Mouse (Mus musculus): ENCODE results near the gene Por. TPM values are rescaled to one million over a fixed set of nuclear protein-coding genes. Genes with fewer than 3 reads are reported as not detected.
A peak's percentile ranks its signal among the peaks of the same experiment; 100 is the strongest.

Gene Por
- total and polyA plus RNA-seq, 3 experiments, result 63.0 to 93.6 (median 77.4) TPM

DNA sequence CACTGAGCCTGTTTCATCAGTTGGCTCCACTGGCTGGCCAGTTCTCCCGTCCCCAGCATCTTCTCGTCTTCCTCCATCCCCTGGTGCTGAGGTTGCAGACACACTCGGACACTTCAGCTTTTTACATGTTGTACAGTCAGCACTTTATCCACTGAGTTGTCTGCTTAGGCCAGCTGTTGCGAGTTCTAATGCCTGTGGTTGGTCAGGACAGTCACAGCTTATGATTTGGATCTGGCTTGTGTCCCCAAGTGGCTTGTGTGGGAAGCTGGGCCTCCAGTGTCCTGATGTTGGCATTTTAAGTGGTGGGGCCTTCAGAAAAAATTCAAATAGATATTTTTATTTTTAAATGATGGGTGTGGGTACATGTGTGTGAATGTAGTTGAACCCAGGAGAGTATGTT, 35.5 kb downstream of the Por start:
- Histone ChIP-seq H3K4me3 (no peak overlapping the region), H3K4me1 (ENCODE audit: control insufficient read depth, insufficient read depth, low read length) (peaks cover 24% of the 10 kb centered on the region), H3K9ac (ENCODE audit: low read depth, low read length) (no peak overlapping the region), H3K36me3 (ENCODE audit: control insufficient read depth, insufficient read depth, low read length) (no peaks in the 10 kb centered on the region; the same call in 1 of the 2 replicates), H3K27me3 (ENCODE audit: control insufficient read depth, insufficient read depth, low read length) (no peaks in the 10 kb centered on the region), H3K79me2 (replicated peaks; ENCODE audit: control insufficient read depth, insufficient read depth, low read length) (0 out of 2 replicates have a peak, but pooled peaks cover 1% of the 10 kb centered on the region), H3K27ac (no peak overlapping the region)
- intact Hi-C loops (cut with DNase I), result no loop called here
- 92% methylated on average over 4 of the region's 4 CpGs for WGBS
- no peak for TF ChIP-seq EP300 (IDR thresholded peaks at IDR 0.05; ENCODE audit: insufficient read depth, low read depth, low read length)
- TF ChIP-seq POLR2A (IDR thresholded peaks at IDR 0.05; ENCODE audit: insufficient read depth, low read depth, low read length), result no peak
- TF ChIP-seq CTCF (IDR thresholded peaks at IDR 0.05), result no peak
- no peak for DNase-seq

DNA sequence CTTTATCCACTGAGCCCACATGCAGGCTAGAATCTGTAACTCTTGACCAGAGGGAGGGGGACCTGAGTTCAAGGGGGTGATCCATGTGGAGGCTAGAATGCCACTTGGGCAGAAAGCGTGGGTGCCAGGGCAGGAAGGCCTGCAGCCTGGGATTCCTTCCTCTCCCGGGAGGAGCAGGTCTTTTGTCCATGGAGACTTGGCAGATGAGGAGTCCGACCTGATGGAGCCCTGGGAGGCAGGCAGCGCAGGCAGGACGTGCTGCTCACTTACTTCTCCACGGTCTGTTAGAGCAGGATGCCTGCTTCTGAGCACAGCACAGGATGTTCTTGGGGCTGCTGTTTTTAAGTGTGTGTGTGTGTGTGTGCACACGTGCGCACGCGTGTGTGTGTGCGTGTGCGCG, 37.2 kb downstream of the Por start:
- WGBS, result 84% methylated on average over 13 of the region's 13 CpGs
- H3K27me3 ChIP-seq (ENCODE audit: control insufficient read depth, insufficient read depth, low read length), result no peaks in the 10 kb centered on the region
- no peak overlapping the region for H3K9ac ChIP-seq (ENCODE audit: low read depth, low read length)
- TF ChIP-seq EP300 (IDR thresholded peaks at IDR 0.05; ENCODE audit: insufficient read depth, low read depth, low read length) (no peak), CTCF (IDR thresholded peaks at IDR 0.05) (no peak), POLR2A (IDR thresholded peaks at IDR 0.05; ENCODE audit: insufficient read depth, low read depth, low read length) (no peak)
- DNase-seq, result no peak
- H3K79me2 ChIP-seq (replicated peaks; ENCODE audit: control insufficient read depth, insufficient read depth, low read length), result 0 out of 2 replicates have a peak, but pooled peaks cover 1% of the 10 kb centered on the region
- peak overlapping the region; percentile 33 for H3K27ac ChIP-seq
- no peaks in the 10 kb centered on the region for H3K36me3 ChIP-seq (ENCODE audit: control insufficient read depth, insufficient read depth, low read length)
- no peak overlapping the region for H3K4me3 ChIP-seq
- peaks cover 20% of the 10 kb centered on the region for H3K4me1 ChIP-seq (ENCODE audit: control insufficient read depth, insufficient read depth, low read length)
- intact Hi-C loops (cut with DNase I), result loop anchor here (1.0 to 2.0 kb wide), 2 partner anchors 15 to 16 kb away; no protein-coding TSS in a partner anchor

GRCm38 (mm10) chr5:135707855-135708254, 38.0 kb downstream of the Por start:
- intact Hi-C loops (cut with DNase I), result loop anchor here (1.0 to 2.0 kb wide), 2 partner anchors 14 to 17 kb away; no protein-coding TSS in a partner anchor
- Histone ChIP-seq H3K4me3 (no peak overlapping the region), H3K36me3 (ENCODE audit: control insufficient read depth, insufficient read depth, low read length) (no peaks in the 10 kb centered on the region), H3K9ac (ENCODE audit: low read depth, low read length) (no peak overlapping the region), H3K27ac (peak overlapping the region; percentile 42), H3K27me3 (ENCODE audit: control insufficient read depth, insufficient read depth, low read length) (no peaks in the 10 kb centered on the region), H3K79me2 (replicated peaks; ENCODE audit: control insufficient read depth, insufficient read depth, low read length) (0 out of 2 replicates have a peak, but pooled peaks cover 1% of the 10 kb centered on the region), H3K4me1 (ENCODE audit: control insufficient read depth, insufficient read depth, low read length) (peaks cover 14% of the 10 kb centered on the region)
- WGBS, result 0% methylated on average over 1 of the region's 1 CpGs
- TF ChIP-seq POLR2A (IDR thresholded peaks at IDR 0.05; ENCODE audit: insufficient read depth, low read depth, low read length), result no peak
- peak; percentile 68; the same call in 1 of the 2 replicates for TF ChIP-seq EP300 (IDR thresholded peaks at IDR 0.05; ENCODE audit: insufficient read depth, low read depth, low read length)
- DNase-seq, result peak in 1 of 2 experiments; percentile 76

DNA sequence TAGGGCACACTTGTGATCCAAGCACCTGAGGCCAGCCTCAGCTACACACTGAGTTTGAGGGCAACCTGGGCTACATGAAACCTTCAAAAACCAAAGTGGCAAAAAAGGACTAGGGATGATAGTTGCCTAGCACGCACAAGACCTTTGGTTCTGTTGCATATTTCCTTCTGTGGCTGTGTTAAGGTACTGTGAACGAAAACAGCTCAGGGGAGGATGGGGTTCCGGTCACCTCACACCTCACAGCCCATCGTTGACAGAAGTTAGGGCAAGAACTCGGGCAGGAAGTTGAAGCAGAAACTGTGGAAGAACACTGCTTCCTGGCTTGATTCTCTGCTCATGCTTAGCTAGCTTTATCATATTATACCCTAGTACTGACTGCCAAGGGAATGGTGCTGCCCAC, 39.9 kb downstream of the Por start:
- TF ChIP-seq POLR2A (IDR thresholded peaks at IDR 0.05; ENCODE audit: insufficient read depth, low read depth, low read length), result no peak
- no peak for TF ChIP-seq EP300 (IDR thresholded peaks at IDR 0.05; ENCODE audit: insufficient read depth, low read depth, low read length)
- no peak for TF ChIP-seq CTCF (IDR thresholded peaks at IDR 0.05)
- Histone ChIP-seq H3K4me1 (ENCODE audit: control insufficient read depth, insufficient read depth, low read length) (peaks cover 17% of the 10 kb centered on the region), H3K9ac (ENCODE audit: low read depth, low read length) (no peak overlapping the region), H3K27me3 (ENCODE audit: control insufficient read depth, insufficient read depth, low read length) (no peaks in the 10 kb centered on the region), H3K79me2 (replicated peaks; ENCODE audit: control insufficient read depth, insufficient read depth, low read length) (no peaks in the 10 kb centered on the region), H3K36me3 (ENCODE audit: control insufficient read depth, insufficient read depth, low read length) (no peaks in the 10 kb centered on the region), H3K4me3 (no peak overlapping the region), H3K27ac (no peak overlapping the region)
- no peak for DNase-seq
- WGBS, result 88% methylated on average over 5 of the region's 5 CpGs
- intact Hi-C loops (cut with DNase I), result no loop called here

DNA sequence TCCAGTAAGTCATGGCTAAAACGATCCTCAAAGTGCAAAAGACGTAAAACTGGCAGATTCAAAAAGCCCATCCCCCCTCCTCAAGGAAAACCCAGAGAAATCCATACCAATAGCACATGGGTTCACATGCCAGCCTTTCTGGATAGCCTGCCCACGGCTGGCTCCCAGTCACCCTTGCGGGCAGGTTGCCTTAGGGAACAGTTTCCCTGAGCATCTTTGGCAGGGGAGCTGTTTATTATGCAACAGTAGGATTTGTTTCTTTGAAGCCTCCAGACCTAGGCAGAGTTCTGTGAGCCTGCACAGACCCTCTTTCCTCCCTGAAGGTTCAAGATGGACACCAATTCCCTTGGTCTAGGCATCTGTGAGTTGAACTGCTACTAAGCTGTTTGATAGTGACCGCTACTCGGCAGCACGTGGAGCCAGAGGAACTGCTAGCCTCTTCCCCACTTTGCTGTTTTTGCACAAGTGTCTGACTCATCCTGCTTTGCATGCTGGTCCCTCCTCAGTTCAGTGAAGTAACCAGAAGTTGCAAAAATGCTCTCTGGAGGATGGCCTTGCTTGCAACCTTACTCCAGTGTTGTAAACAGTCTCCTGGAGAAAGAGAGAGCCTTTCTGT, 40.9 kb downstream of the Por start:
- no peaks in the 10 kb centered on the region for H3K79me2 ChIP-seq (replicated peaks; ENCODE audit: control insufficient read depth, insufficient read depth, low read length)
- peaks cover 17% of the 10 kb centered on the region for H3K4me1 ChIP-seq (ENCODE audit: control insufficient read depth, insufficient read depth, low read length)
- no peaks in the 10 kb centered on the region for H3K27me3 ChIP-seq (ENCODE audit: control insufficient read depth, insufficient read depth, low read length)
- peak in 1 of 2 experiments; percentile 68 for DNase-seq
- 49% methylated on average over 7 of the region's 7 CpGs for WGBS
- no peak overlapping the region for H3K9ac ChIP-seq (ENCODE audit: low read depth, low read length)
- no peak overlapping the region for H3K4me3 ChIP-seq
- peak overlapping the region; percentile 41 for H3K27ac ChIP-seq
- TF ChIP-seq EP300 (IDR thresholded peaks at IDR 0.05; ENCODE audit: insufficient read depth, low read depth, low read length) (no peak), CTCF (IDR thresholded peaks at IDR 0.05) (no peak), POLR2A (IDR thresholded peaks at IDR 0.05; ENCODE audit: insufficient read depth, low read depth, low read length) (no peak)
- intact Hi-C loops (cut with DNase I), result no loop called here
- H3K36me3 ChIP-seq (ENCODE audit: control insufficient read depth, insufficient read depth, low read length), result no peaks in the 10 kb centered on the region

GRCm38 (mm10) chr5:135711582-135712355, 41.9 kb downstream of the Por start:
- no peak overlapping the region for H3K4me3 ChIP-seq
- no peak for DNase-seq
- intact Hi-C loops (cut with DNase I), result no loop called here
- H3K27ac ChIP-seq, result peak overlapping the region; percentile 28
- TF ChIP-seq EP300 (IDR thresholded peaks at IDR 0.05; ENCODE audit: insufficient read depth, low read depth, low read length), result no peak
- no peak for TF ChIP-seq CTCF (IDR thresholded peaks at IDR 0.05)
- no peak for TF ChIP-seq POLR2A (IDR thresholded peaks at IDR 0.05; ENCODE audit: insufficient read depth, low read depth, low read length)
- WGBS, result 89% methylated on average over 13 of the region's 13 CpGs
- no peaks in the 10 kb centered on the region for H3K36me3 ChIP-seq (ENCODE audit: control insufficient read depth, insufficient read depth, low read length)
- H3K9ac ChIP-seq (ENCODE audit: low read depth, low read length), result no peak overlapping the region
- H3K79me2 ChIP-seq (replicated peaks; ENCODE audit: control insufficient read depth, insufficient read depth, low read length), result no peaks in the 10 kb centered on the region
- H3K27me3 ChIP-seq (ENCODE audit: control insufficient read depth, insufficient read depth, low read length), result no peaks in the 10 kb centered on the region
- H3K4me1 ChIP-seq (ENCODE audit: control insufficient read depth, insufficient read depth, low read length), result peaks cover 17% of the 10 kb centered on the region
